Mouse (Mus musculus) embryonic facial prominence, embryonic 12.5 days (tissue): ENCODE results near the gene Gm12184. TPM values are rescaled to one million over a fixed set of nuclear protein-coding genes. Genes with fewer than 3 reads are reported as not detected.
A peak's percentile ranks its signal among the peaks of the same experiment; 100 is the strongest.

Source experiments
- ATAC-seq: fragments of 200-750 bp; cut with Nextera tagmentation; 2 replicates; pipeline ENCODE4 v1.8.0; 2017; ENCODE audit not compliant: insufficient number of reproducible peaks, insufficient read depth, low FRiP score, low TSS enrichment
- H3K27ac ChIP-seq: fragments of 300-500 bp; sonication (generic); 2 replicates; pipeline ENCODE4 v1.5.1; 2016; ENCODE audit warnings: mild to moderate bottlenecking
- H3K27me3 ChIP-seq: fragments of 300-500 bp; sonication (generic); 2 replicates; pipeline ENCODE4 v1.6.1; 2016; ENCODE audit warnings: mild to moderate bottlenecking, moderate library complexity
- H3K36me3 ChIP-seq: fragments of 300-500 bp; sonication (generic); 2 replicates; pipeline ENCODE4 v1.6.1; 2016; ENCODE audit warnings: mild to moderate bottlenecking
- H3K4me1 ChIP-seq: fragments of 300-500 bp; sonication (generic); 2 replicates; pipeline ENCODE4 v1.6.1; 2016
- H3K4me2 ChIP-seq: fragments of 300-500 bp; sonication (generic); replicated peaks from 2 replicates; pipeline ENCODE4 v1.6.1; 2016; ENCODE audit warnings: mild to moderate bottlenecking, moderate library complexity
- H3K4me3 ChIP-seq: fragments of 300-500 bp; sonication (generic); 2 replicates; pipeline ENCODE4 v1.5.1; 2016; ENCODE audit warnings: mild to moderate bottlenecking
- H3K9ac ChIP-seq: fragments of 300-500 bp; sonication (generic); 2 replicates; pipeline ENCODE4 v1.6.1; 2016; ENCODE audit warnings: mild to moderate bottlenecking, moderate library complexity
- H3K9me3 ChIP-seq: fragments of 300-500 bp; sonication (generic); 2 replicates; pipeline ENCODE4 v1.6.1; 2016; ENCODE audit warnings: mild to moderate bottlenecking, moderate library complexity
- WGBS: fragments of 180-500 bp; shearing (Covaris S2); methylation state at CpG from one replicate; pipeline ENCODE4 v1.1.7; 2016; 5-methylcytosine and 5-hydroxymethylcytosine counted together
- polyA plus RNA-seq: library from polyadenylated mRNA; unstranded; fragments of >200 nt; fragmentation: Nextera tagmentation; extraction: Ambion mirVana; gene quantifications from 2 replicates; pipeline ENCODE4 v1.2.1, GENCODE M21; 2016

Gm12184 gene
- polyA plus RNA-seq, 1 experiment from 2014 or later = 6.9 TPM

GRCm38 (mm10) chr11:48776664-48777063, 49.8 kb downstream of the Gm12184 start:
- WGBS = 47% methylated on average over 9 of the region's 9 CpGs
- no peak for ATAC-seq
- H3K9me3 ChIP-seq = no peaks in the 10 kb centered on the region

GRCm38 (mm10) chr11:48775483-48775882, 51.0 kb downstream of the Gm12184 start:
- WGBS = 2% methylated on average over 7 of the region's 7 CpGs
- no peak for ATAC-seq
- Histone ChIP-seq H3K4me2 (peak overlapping the region; percentile 28; the same call in 1 of the 2 replicates), H3K27ac (no peak overlapping the region), H3K27me3 (no peaks in the 10 kb centered on the region), H3K9ac (no peak overlapping the region), H3K4me1 (no peaks in the 10 kb centered on the region; the same call in 1 of the 2 replicates), H3K36me3 (no peaks in the 10 kb centered on the region), H3K9me3 (no peaks in the 10 kb centered on the region), H3K4me3 (no peak overlapping the region)

More at GRCm38 (mm10) chr11:48776664-48777063, 49.8 kb downstream of the Gm12184 start:
- Histone ChIP-seq H3K4me2 (no peak overlapping the region), H3K27me3 (no peaks in the 10 kb centered on the region), H3K36me3 (no peaks in the 10 kb centered on the region), H3K4me3 (no peak overlapping the region), H3K27ac (no peak overlapping the region), H3K9ac (no peak overlapping the region), H3K4me1 (no peaks in the 10 kb centered on the region; the same call in 1 of the 2 replicates)

Other genes with a start within 250 kb of the Gm12184 start
- gene Rack1, start 26.3 kb downstream of the Gm12184 start, polyA plus RNA-seq = 660 and 665 TPM in 2 replicates
- 6.7 and 7.1 TPM in 2 replicates for gene Trim41, start 9.3 kb downstream of the Gm12184 start, polyA plus RNA-seq
- 0.65 and 1.5 TPM in 2 replicates for gene Trim7, start 515 bp downstream of the Gm12184 start, polyA plus RNA-seq
- gene Irgm1, start 45.0 kb upstream of the Gm12184 start, polyA plus RNA-seq = 3.4 and 3.5 TPM in 2 replicates
- gene Gm5431, start 75.6 kb upstream of the Gm12184 start, polyA plus RNA-seq = 0.06 TPM in 1 of 2 replicates, not detected in the other
- 2.0 and 2.2 TPM in 2 replicates for gene Psme2b, start 119.5 kb upstream of the Gm12184 start, polyA plus RNA-seq
- not detected in 2 replicates for gene Olfr56, start 152.2 kb upstream of the Gm12184 start, polyA plus RNA-seq
- gene 9930111J21Rik1, start 152.7 kb upstream of the Gm12184 start, polyA plus RNA-seq = 0.43 and 0.49 TPM in 2 replicates
- gene Gm12185, start 165.6 kb upstream of the Gm12184 start, polyA plus RNA-seq = not detected in 2 replicates
- gene Tgtp1, start 167.5 kb upstream of the Gm12184 start, polyA plus RNA-seq = 0.18 TPM in 1 of 2 replicates, not detected in the other
- 0.10 and 0.19 TPM in 2 replicates for gene 9930111J21Rik2, start 224.6 kb upstream of the Gm12184 start, polyA plus RNA-seq
- gene Tgtp2, start 237.6 kb upstream of the Gm12184 start, polyA plus RNA-seq = 0.15 TPM in 1 of 2 replicates, not detected in the other
- gene Ifi47, start 249.9 kb upstream of the Gm12184 start, polyA plus RNA-seq = 0.74 and 1.2 TPM in 2 replicates